Mouse (Mus musculus) forebrain, embryonic 12.5 days (tissue): ENCODE data around the gene Plxnd1. TPM values are rescaled to one million over a fixed set of nuclear protein-coding genes. Genes with fewer than 3 reads are reported as not detected.
A peak's percentile ranks its signal among the peaks of the same experiment; 100 is the strongest.

Source experiments
- ATAC-seq: fragments of 200-750 bp; cut with Nextera tagmentation; 2 replicates; pipeline ENCODE4 v1.8.0; 2017; ENCODE audit warnings: moderate TSS enrichment; ENCODE audit not compliant: low FRiP score
- H3K27ac ChIP-seq: fragments of 300-500 bp; sonication (generic); 2 replicates; pipeline ENCODE4 v1.5.1; 2016; ENCODE audit warnings: mild to moderate bottlenecking
- H3K27me3 ChIP-seq: fragments of 300-500 bp; sonication (generic); 2 replicates; pipeline ENCODE4 v1.6.1; 2016; ENCODE audit warnings: mild to moderate bottlenecking
- H3K36me3 ChIP-seq: fragments of 300-500 bp; sonication (generic); replicated peaks from 2 replicates; pipeline ENCODE4 v1.6.1; 2016; ENCODE audit warnings: mild to moderate bottlenecking
- H3K4me1 ChIP-seq: fragments of 300-500 bp; sonication (generic); 2 replicates; pipeline ENCODE4 v1.6.1; 2016
- H3K4me2 ChIP-seq: fragments of 300-500 bp; sonication (generic); 2 replicates; pipeline ENCODE4 v1.6.1; 2016; ENCODE audit warnings: mild to moderate bottlenecking, moderate library complexity
- H3K4me3 ChIP-seq: fragments of 300-500 bp; sonication (generic); replicated peaks from 2 replicates; pipeline ENCODE4 v1.5.1; 2016; ENCODE audit warnings: mild to moderate bottlenecking
- H3K9ac ChIP-seq: fragments of 300-500 bp; sonication (generic); 2 replicates; pipeline ENCODE4 v1.6.1; 2016; ENCODE audit warnings: mild to moderate bottlenecking
- H3K9me3 ChIP-seq: fragments of 300-500 bp; sonication (generic); 2 replicates; pipeline ENCODE4 v1.6.1; 2016
- WGBS: fragments of 180-500 bp; shearing (Covaris S2); methylation state at CpG from one replicate; pipeline ENCODE4 v1.1.7; 2016; 5-methylcytosine and 5-hydroxymethylcytosine counted together
- polyA plus RNA-seq: library from polyadenylated mRNA; unstranded; fragments of >200 nt; fragmentation: Nextera tagmentation; extraction: Ambion mirVana; gene quantifications from 2 replicates; pipeline ENCODE4 v1.2.1, GENCODE M21; 2016

The Plxnd1 gene
- polyA plus RNA-seq, 1 experiment from 2014 or later: 19.2 TPM

DNA sequence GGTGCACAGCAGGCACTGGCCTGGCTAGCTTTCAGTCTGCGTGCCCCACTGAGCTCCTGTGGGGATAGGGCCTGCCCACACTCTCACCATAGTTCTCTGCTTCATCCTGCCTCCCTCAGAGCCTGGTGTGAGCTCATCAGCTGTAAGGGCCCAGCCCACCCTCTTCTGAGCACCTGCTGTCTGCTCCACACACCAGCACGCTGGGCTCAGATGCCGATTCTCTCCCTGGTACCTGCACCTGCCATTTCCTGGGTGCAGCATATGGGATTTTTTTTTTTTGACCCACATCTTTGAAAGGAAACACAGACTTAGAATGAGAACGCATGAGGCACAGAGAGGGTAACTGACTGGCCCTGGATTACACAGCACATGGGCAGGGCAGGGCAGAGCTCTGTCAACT lies 5.2 kb downstream of the Plxnd1 start:
- Histone ChIP-seq H3K4me1 (peaks cover 50% of the 10 kb centered on the region), H3K9me3 (no peaks in the 10 kb centered on the region), H3K27me3 (peaks cover 56% of the 10 kb centered on the region), H3K9ac (no peak overlapping the region), H3K4me2 (0 out of 2 replicates have a peak overlapping the region, but pooled peaks have one; percentile 1), H3K27ac (no peak overlapping the region), H3K36me3 (no peaks in the 10 kb centered on the region), H3K4me3 (peak overlapping the region; percentile 0; the same call in 1 of the 2 replicates)
- 57% methylated on average over 4 of the region's 4 CpGs for WGBS
- ATAC-seq: no peak

DNA sequence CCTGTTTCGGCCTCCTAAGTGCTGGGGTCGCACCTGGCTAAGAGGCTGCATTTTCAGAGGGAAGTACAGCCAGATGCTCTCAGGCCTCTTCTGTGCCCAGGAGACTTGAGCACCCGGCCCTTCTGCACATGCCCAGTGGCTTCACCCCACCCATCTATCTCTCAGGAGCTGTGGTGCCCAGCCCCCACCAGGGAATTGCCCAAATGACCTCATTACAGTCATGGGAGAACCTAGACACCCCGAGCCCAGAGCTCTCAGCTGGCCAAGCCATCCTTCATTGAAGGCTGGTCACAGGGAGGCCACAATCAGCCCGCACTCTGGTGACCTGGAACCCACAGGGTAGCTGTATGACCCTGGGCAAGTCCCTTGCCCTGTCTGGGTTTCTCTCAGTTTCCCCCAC lies 5.8 kb downstream of the Plxnd1 start:
- Histone ChIP-seq H3K4me3 (no peak overlapping the region), H3K4me2 (no peak overlapping the region), H3K27me3 (peaks cover 50% of the 10 kb centered on the region), H3K9me3 (no peaks in the 10 kb centered on the region), H3K9ac (no peak overlapping the region), H3K27ac (no peak overlapping the region), H3K36me3 (no peaks in the 10 kb centered on the region), H3K4me1 (peaks cover 51% of the 10 kb centered on the region)
- WGBS: 79% methylated on average over 5 of the region's 5 CpGs
- no peak for ATAC-seq

DNA sequence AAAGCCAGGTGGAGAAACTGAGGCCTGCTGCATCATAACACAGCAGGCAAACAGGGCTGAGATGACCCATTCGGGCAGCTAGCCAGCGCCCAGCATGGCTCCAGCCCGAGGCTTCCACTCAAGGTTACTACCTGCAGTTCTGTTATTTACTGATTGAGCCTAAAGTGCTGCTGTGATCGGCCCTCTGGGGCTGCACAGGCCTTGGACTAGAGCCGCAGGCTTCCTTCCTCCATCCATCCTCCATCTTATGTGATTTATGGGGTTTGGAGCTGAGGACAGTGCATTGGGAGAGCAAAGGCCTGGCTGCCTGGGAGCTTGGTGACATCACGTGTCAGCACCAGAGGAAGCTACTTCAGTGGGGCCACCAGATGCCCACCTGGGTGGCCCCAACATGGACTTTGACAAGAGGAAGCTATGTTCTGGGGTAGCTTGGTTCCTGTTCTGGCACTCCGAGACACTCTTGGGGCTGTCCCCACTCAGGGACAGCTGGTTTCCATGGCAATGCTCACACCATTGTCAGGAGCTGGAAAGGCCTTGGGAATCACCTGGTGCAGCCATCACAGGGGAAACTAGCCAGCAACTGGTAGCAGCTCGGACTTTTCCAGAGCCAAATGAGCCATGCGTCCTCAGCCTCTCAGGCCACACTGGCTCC lies 7.6 kb downstream of the Plxnd1 start:
- ATAC-seq: no peak
- H3K4me2 ChIP-seq: no peak overlapping the region
- WGBS: 60% methylated on average over 9 of the region's 9 CpGs
- H3K9me3 ChIP-seq: no peaks in the 10 kb centered on the region
- no peak overlapping the region for H3K27ac ChIP-seq
- H3K36me3 ChIP-seq: no peaks in the 10 kb centered on the region
- no peak overlapping the region for H3K4me3 ChIP-seq
- peaks cover 44% of the 10 kb centered on the region for H3K4me1 ChIP-seq
- no peak overlapping the region for H3K9ac ChIP-seq
- H3K27me3 ChIP-seq: peaks cover 32% of the 10 kb centered on the region

DNA sequence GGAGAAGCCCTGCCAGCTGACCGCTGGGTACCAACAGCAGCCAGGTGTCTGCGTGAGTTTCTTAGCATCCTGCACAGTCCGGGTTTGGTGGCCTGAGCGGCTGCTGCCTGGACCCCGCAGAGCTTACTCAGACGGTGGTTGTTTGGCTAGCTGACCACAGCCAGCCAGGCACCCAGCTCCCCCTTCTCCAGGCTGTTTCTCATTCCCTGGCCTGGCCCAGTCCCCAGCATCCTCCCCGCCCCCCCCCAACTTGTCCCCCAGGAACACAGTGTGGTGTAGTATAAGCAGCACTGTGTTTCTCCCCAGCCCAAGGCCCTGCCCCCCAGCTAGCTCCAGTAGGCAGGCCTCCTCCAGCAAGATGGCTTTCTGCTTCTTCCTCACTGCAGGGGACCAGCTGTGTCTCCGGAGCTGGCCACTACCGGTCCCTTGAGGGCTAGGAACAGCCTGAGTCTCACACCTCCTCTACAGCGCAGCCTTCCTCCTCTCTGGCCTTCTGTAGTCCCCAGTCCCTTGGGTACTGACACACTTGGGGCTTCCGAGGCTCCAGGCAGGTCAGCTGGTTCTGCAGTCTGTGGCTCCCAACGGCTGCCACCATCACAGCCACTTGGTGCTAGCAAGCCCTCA lies 8.2 kb downstream of the Plxnd1 start:
- Histone ChIP-seq H3K4me1 (peaks cover 40% of the 10 kb centered on the region), H3K36me3 (no peaks in the 10 kb centered on the region), H3K9ac (no peak overlapping the region), H3K4me3 (no peak overlapping the region), H3K4me2 (no peak overlapping the region; the same call in 1 of the 2 replicates), H3K9me3 (no peaks in the 10 kb centered on the region), H3K27me3 (peaks cover 26% of the 10 kb centered on the region), H3K27ac (0 out of 2 replicates have a peak overlapping the region, but pooled peaks have one; percentile 36)
- ATAC-seq: no peak
- WGBS: 52% methylated on average over 11 of the region's 12 CpGs

GRCm38 (mm10) chr6:115985622-115986021 lies 9.2 kb downstream of the Plxnd1 start:
- H3K27me3 ChIP-seq: peaks cover 16% of the 10 kb centered on the region
- no peak for ATAC-seq
- no peak overlapping the region for H3K9ac ChIP-seq
- no peaks in the 10 kb centered on the region for H3K36me3 ChIP-seq
- H3K4me3 ChIP-seq: no peak overlapping the region
- WGBS: 63% methylated on average over 9 of the region's 9 CpGs
- no peak overlapping the region for H3K4me2 ChIP-seq
- H3K27ac ChIP-seq: no peak overlapping the region
- peaks cover 35% of the 10 kb centered on the region for H3K4me1 ChIP-seq
- no peaks in the 10 kb centered on the region for H3K9me3 ChIP-seq

DNA sequence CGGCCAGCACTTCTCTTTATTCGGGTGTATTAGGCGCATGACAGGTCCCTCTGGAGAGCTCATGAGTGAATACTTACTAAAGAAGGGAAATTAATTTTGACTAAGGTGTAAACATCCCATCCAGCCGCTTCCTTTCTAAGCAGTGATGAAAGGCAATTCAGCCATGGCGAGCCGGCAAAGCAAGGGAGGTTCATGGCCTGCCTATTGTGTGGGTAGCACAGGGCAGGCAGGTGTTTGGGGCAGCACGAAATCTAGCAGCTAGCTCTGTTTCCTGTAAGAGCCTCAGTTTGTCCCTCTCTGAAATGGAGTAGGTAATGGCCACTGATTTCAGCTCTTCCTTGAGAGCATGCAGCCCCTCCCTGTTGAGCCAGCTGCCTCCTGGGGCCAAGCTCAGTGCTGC lies 10.2 kb downstream of the Plxnd1 start:
- no peak overlapping the region for H3K4me2 ChIP-seq
- H3K4me3 ChIP-seq: no peak overlapping the region
- peaks cover 40% of the 10 kb centered on the region for H3K4me1 ChIP-seq
- no peak overlapping the region for H3K27ac ChIP-seq
- H3K9me3 ChIP-seq: no peaks in the 10 kb centered on the region
- no peak for ATAC-seq
- no peak overlapping the region for H3K9ac ChIP-seq
- peaks cover 12% of the 10 kb centered on the region for H3K27me3 ChIP-seq
- 60% methylated on average over 7 of the region's 7 CpGs for WGBS
- no peaks in the 10 kb centered on the region for H3K36me3 ChIP-seq

GRCm38 (mm10) chr6:115983306-115984038 lies 11.3 kb downstream of the Plxnd1 start:
- Histone ChIP-seq H3K27ac (no peak overlapping the region), H3K4me2 (no peak overlapping the region), H3K9me3 (no peaks in the 10 kb centered on the region), H3K9ac (no peak overlapping the region), H3K27me3 (peaks cover 5% of the 10 kb centered on the region; the same call in 1 of the 2 replicates), H3K4me3 (no peak overlapping the region), H3K36me3 (no peaks in the 10 kb centered on the region), H3K4me1 (peaks cover 40% of the 10 kb centered on the region)
- 70% methylated on average over 12 of the region's 12 CpGs for WGBS
- ATAC-seq: no peak

GRCm38 (mm10) chr6:115982889-115983288 lies 11.9 kb downstream of the Plxnd1 start:
- H3K27me3 ChIP-seq: peaks cover 5% of the 10 kb centered on the region; the same call in 1 of the 2 replicates
- no peaks in the 10 kb centered on the region for H3K36me3 ChIP-seq
- peaks cover 40% of the 10 kb centered on the region for H3K4me1 ChIP-seq
- 65% methylated on average over 7 of the region's 7 CpGs for WGBS
- ATAC-seq: no peak
- H3K9me3 ChIP-seq: no peaks in the 10 kb centered on the region
- H3K27ac ChIP-seq: no peak overlapping the region
- no peak overlapping the region for H3K4me2 ChIP-seq
- H3K9ac ChIP-seq: no peak overlapping the region
- no peak overlapping the region for H3K4me3 ChIP-seq

DNA sequence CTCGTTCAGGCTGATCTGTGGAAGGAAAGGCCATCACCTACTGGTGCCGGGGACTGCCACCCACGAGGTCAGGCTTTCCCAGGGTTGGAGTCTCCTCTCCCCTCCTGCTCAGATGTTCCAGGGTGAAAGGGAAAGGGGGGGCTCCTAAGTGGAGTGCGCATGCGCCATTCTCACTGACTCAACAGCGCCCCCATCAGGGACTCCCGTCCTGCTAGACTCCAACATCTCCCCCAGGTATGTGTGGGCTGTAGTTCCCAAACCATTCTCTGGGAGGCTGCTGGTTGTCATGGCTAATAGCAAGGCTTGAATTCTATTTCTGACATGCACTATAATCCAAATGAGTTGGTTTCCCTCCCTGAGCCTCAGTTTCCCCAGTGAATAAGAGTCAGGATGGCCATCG lies 16.2 kb downstream of the Plxnd1 start:
- Histone ChIP-seq H3K9me3 (no peaks in the 10 kb centered on the region), H3K4me1 (peaks cover 5% of the 10 kb centered on the region), H3K9ac (no peak overlapping the region), H3K4me3 (no peak overlapping the region), H3K27me3 (no peaks in the 10 kb centered on the region), H3K4me2 (no peak overlapping the region), H3K27ac (no peak overlapping the region), H3K36me3 (no peaks in the 10 kb centered on the region)
- 62% methylated on average over 8 of the region's 8 CpGs for WGBS
- ATAC-seq: no peak

- H3K4me1 ChIP-seq: peaks cover 5% of the 10 kb centered on the region
- H3K9me3 ChIP-seq: no peaks in the 10 kb centered on the region
- H3K27me3 ChIP-seq: no peaks in the 10 kb centered on the region
- no peak overlapping the region for H3K4me2 ChIP-seq
- H3K4me3 ChIP-seq: no peak overlapping the region
- ATAC-seq: no peak
- no peak overlapping the region for H3K27ac ChIP-seq
- 91% methylated on average over 15 of the region's 15 CpGs for WGBS
- H3K36me3 ChIP-seq: no peaks in the 10 kb centered on the region
- H3K9ac ChIP-seq: no peak overlapping the region
Measured at GRCm38 (mm10) chr6:115977810-115978209, 17.0 kb downstream of the Plxnd1 start.

GRCm38 (mm10) chr6:115975606-115976005 lies 19.2 kb downstream of the Plxnd1 start:
- Histone ChIP-seq H3K4me1 (peaks cover 13% of the 10 kb centered on the region), H3K36me3 (no peaks in the 10 kb centered on the region), H3K9ac (no peak overlapping the region), H3K4me3 (no peak overlapping the region), H3K4me2 (no peak overlapping the region), H3K27ac (no peak overlapping the region), H3K9me3 (no peaks in the 10 kb centered on the region), H3K27me3 (no peaks in the 10 kb centered on the region)
- no peak for ATAC-seq
- 90% methylated on average over 8 of the region's 8 CpGs for WGBS

DNA sequence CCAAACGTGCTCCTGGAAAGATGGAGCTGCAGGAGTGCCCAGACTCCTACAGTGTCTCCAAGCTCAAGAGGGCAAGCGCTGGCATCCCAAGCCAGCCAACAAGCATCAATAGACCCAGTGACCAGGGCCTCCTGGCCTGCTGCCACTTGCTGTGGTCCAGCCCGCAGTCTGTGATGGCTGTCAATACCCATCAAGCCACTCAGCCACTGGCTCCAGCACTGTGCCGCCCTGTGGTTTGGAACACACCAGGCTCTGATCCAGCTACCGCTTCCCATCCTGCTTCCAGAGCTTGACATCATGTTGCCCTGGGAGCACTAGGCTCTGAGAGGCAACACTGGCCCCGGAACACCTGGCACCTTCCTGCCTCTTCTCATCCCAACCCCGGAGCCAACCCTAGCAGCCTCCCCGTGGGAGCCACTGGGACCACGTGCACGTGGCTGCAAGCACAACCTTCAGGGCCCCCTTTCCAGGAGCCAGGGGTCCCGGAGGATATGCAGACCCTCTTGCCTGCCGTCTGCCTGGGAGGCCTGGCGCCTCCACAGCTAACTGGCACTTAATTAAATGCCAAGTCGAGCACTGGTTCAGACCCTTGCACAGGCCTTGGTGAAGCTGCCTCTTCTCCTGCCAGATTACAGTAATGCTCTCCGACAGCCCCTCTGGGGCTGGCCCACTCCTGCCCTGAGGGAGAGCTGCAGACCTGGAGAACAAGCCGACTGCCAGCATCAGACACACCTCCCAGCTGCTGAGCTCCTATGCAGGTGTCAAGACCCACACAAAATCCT lies 20.7 kb downstream of the Plxnd1 start:
- 87% methylated on average over 16 of the region's 16 CpGs for WGBS
- ATAC-seq: no peak
- H3K4me3 ChIP-seq: no peak overlapping the region

More for the DNA sequence above, 20.7 kb downstream of the Plxnd1 start:
- Histone ChIP-seq H3K27me3 (no peaks in the 10 kb centered on the region), H3K9me3 (no peaks in the 10 kb centered on the region), H3K4me2 (no peak overlapping the region), H3K4me1 (peaks cover 8% of the 10 kb centered on the region), H3K27ac (no peak overlapping the region), H3K9ac (no peak overlapping the region), H3K36me3 (no peaks in the 10 kb centered on the region)
